Mouse (Mus musculus) neural tube, embryonic 11.5 days (tissue): ENCODE results near the gene Nlk. TPM values are rescaled to one million over a fixed set of nuclear protein-coding genes. Genes with fewer than 3 reads are reported as not detected.
"Not testable (repeated sequence)": the region's sequence is repeated elsewhere in the genome, so short reads cannot be mapped to it uniquely, and the experiment has no call there.

ENCODE experiments used
- ATAC-seq: fragments of 200-750 bp; cut with Nextera tagmentation; 2 replicates; pipeline ENCODE4 v1.8.0; 2017; ENCODE audit warnings: moderate number of reproducible peaks, mild to moderate bottlenecking, moderate TSS enrichment, moderate library complexity; ENCODE audit not compliant: insufficient read depth, low FRiP score, low TSS enrichment
- DNase-seq: peaks from one replicate; pipeline ENCODE4 v3.0.0-alpha.2; 2015; ENCODE audit warnings: low spot score
- H3K27ac ChIP-seq: fragments of 300-500 bp; sonication (generic); 2 replicates; pipeline ENCODE4 v1.5.1; 2014; ENCODE audit warnings: low read depth, mild to moderate bottlenecking, low read length
- H3K27me3 ChIP-seq: fragments of 300-500 bp; sonication (generic); 2 replicates; pipeline ENCODE4 v1.6.1; 2014; ENCODE audit warnings: mild to moderate bottlenecking, low read length, mixed read lengths; ENCODE audit not compliant: control insufficient read depth, insufficient read depth
- H3K36me3 ChIP-seq: fragments of 300-500 bp; sonication (generic); 2 replicates; pipeline ENCODE4 v1.6.1; 2014; ENCODE audit warnings: mild to moderate bottlenecking, low read length, moderate library complexity, mixed read lengths; ENCODE audit not compliant: control insufficient read depth, insufficient read depth
- H3K4me1 ChIP-seq: fragments of 300-500 bp; sonication (generic); 2 replicates; pipeline ENCODE4 v1.6.1; 2014; ENCODE audit warnings: low read length, mixed read lengths; ENCODE audit not compliant: control insufficient read depth, insufficient read depth
- H3K4me2 ChIP-seq: fragments of 300-500 bp; sonication (generic); 2 replicates; pipeline ENCODE4 v1.6.1; 2014; ENCODE audit warnings: low read depth, mild to moderate bottlenecking, moderate library complexity
- H3K4me3 ChIP-seq: fragments of 300-500 bp; sonication (generic); 2 replicates; pipeline ENCODE4 v1.5.1; 2014; ENCODE audit warnings: low read depth, low read length
- H3K9ac ChIP-seq: fragments of 300-500 bp; sonication (generic); 2 replicates; pipeline ENCODE4 v1.6.1; 2014; ENCODE audit warnings: mild to moderate bottlenecking, low read length
- H3K9me3 ChIP-seq: fragments of 300-500 bp; sonication (generic); 2 replicates; pipeline ENCODE4 v1.6.1; 2016; ENCODE audit warnings: low read length; ENCODE audit not compliant: control insufficient read depth
- WGBS: fragments of 180-500 bp; shearing (Covaris S2); extraction: QIAGEN DNeasy Blood & Tissue Kit; methylation state at CpG from one replicate; pipeline ENCODE4 v1.1.7; 2014; 5-methylcytosine and 5-hydroxymethylcytosine counted together
- polyA plus RNA-seq: library from polyadenylated mRNA; unstranded; fragments of >200 nt; fragmentation: Nextera tagmentation; extraction: Ambion mirVana; gene quantifications from 2 replicates; pipeline ENCODE4 v1.2.1, GENCODE M21; 2014

The Nlk gene
- polyA plus RNA-seq, 1 experiment from 2014 or later: 25.3 TPM

- Histone ChIP-seq H3K9me3 (no peaks in the 10 kb centered on the region), H3K36me3 (no peaks in the 10 kb centered on the region; the same call in none of the 2 replicates), H3K9ac (no peak overlapping the region), H3K4me3 (no peak overlapping the region), H3K27me3 (no peaks in the 10 kb centered on the region), H3K4me1 (no peaks in the 10 kb centered on the region), H3K4me2 (no peak overlapping the region), H3K27ac (no peak overlapping the region)
- no peak for DNase-seq
- ATAC-seq: no peak
- WGBS: 46% methylated on average over 2 of the region's 2 CpGs
Observed at GRCm38 (mm10) chr11:78574975-78575374, 122.2 kb downstream of the Nlk start.

DNA sequence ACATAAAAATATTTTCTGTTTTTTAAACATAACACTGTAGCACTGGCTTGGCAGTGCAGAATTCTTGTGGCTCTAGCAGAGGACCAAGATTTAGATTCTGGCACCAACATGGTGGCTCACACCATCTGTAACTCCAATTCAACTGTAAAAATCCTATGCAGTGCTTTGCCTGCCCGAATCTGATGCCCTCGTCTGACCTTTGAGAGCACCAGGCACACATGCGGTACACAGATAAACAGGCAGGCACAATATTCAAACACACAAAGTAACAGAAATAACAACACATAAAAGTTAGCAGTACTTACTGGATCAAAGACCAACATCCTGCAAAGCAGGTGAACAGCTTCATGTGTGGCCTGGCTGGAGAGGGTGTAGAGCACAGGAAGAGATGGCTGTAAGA lies 122.6 kb downstream of the Nlk start:
- no peaks in the 10 kb centered on the region; the same call in none of the 2 replicates for H3K36me3 ChIP-seq
- WGBS: 75% methylated on average over 3 of the region's 3 CpGs
- H3K9ac ChIP-seq: no peak overlapping the region
- no peak overlapping the region for H3K4me2 ChIP-seq
- no peaks in the 10 kb centered on the region for H3K27me3 ChIP-seq
- no peaks in the 10 kb centered on the region for H3K4me1 ChIP-seq
- DNase-seq: no peak
- no peak overlapping the region for H3K4me3 ChIP-seq
- no peak for ATAC-seq
- H3K9me3 ChIP-seq: no peaks in the 10 kb centered on the region
- no peak overlapping the region for H3K27ac ChIP-seq

DNA sequence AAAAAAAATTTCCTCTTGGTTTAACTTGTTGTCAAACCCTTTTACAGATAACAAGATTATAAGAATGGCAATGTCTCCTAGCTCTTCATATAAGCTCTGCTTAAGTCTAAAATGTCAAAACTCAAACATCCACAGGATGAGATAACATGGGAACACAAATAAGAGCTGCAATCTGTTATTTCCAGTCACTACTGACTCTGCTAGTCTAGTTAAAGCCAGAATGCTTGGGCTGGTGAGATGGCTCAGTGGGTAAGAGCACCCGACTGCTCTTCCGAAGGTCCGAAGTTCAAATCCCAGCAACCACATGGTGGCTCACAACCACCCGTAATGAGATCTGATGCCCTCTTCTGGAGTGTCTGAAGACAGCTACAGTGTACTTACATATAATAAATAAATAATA lies 123.1 kb downstream of the Nlk start:
- H3K4me1 ChIP-seq, H3K9ac ChIP-seq, H3K4me2 ChIP-seq, DNase-seq, H3K27ac ChIP-seq, H3K9me3 ChIP-seq, H3K4me3 ChIP-seq, H3K36me3 ChIP-seq, ATAC-seq, H3K27me3 ChIP-seq: not testable (repeated sequence)
- 90% methylated on average over 3 of the region's 4 CpGs for WGBS

DNA sequence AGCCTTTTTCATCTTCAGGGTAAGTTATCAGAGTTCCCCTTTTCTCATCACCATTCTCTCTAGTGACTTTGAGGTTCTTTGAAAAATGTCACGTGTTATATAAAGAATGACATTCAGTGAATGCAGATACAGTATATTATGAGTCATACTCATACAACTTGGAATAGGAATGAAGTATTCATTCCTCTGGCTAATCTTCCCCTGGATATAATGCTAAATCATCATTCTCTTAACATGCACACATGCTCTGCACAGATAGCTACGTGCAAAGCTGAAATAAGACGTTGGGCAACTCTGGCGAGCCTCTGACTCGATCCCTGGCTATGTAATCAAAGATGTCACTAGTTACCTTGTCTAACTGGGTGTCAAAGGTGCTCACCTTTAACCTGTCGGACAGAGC lies 125.3 kb downstream of the Nlk start:
- H3K9me3 ChIP-seq: no peaks in the 10 kb centered on the region
- WGBS: 89% methylated on average over 6 of the region's 6 CpGs
- ATAC-seq: no peak
- no peak overlapping the region for H3K4me2 ChIP-seq
- H3K9ac ChIP-seq: no peak overlapping the region
- H3K27ac ChIP-seq: no peak overlapping the region
- no peaks in the 10 kb centered on the region for H3K27me3 ChIP-seq
- H3K36me3 ChIP-seq: no peaks in the 10 kb centered on the region; the same call in none of the 2 replicates
- no peak overlapping the region for H3K4me3 ChIP-seq
- no peak for DNase-seq
- no peaks in the 10 kb centered on the region for H3K4me1 ChIP-seq

GRCm38 (mm10) chr11:78571441-78571840 lies 125.7 kb downstream of the Nlk start:
- H3K4me1 ChIP-seq: no peaks in the 10 kb centered on the region
- 94% methylated on average over 8 of the region's 8 CpGs for whole genome bisulfite sequencing
- H3K27ac ChIP-seq: no peak overlapping the region
- H3K36me3 ChIP-seq: no peaks in the 10 kb centered on the region; the same call in none of the 2 replicates
- DNase-seq (no peak), ATAC-seq (no peak)
- no peak overlapping the region for H3K4me2 ChIP-seq
- no peaks in the 10 kb centered on the region for H3K9me3 ChIP-seq
- no peak overlapping the region for H3K9ac ChIP-seq
- H3K4me3 ChIP-seq: no peak overlapping the region
- H3K27me3 ChIP-seq: no peaks in the 10 kb centered on the region

DNA sequence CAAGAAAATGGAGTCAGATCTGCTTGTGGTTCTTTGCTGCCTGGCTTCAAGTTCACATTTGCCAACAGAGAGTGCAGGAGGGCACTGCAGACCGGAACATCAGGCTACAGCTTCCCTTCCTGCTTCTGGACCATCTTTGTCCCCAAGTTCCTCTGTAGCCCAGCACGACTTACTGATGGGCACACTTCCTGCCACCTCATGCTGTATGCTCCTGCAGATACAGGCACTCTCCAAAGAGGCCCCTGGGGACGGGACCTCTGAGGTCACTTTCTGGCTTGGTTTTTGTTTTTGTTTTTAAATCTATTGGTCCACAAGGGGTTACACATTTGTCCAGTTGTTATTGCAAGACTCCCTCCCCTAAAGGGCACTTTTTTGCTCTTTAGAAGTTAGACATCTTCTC lies 127.4 kb downstream of the Nlk start:
- Histone ChIP-seq H3K27ac (no peak overlapping the region), H3K27me3 (no peaks in the 10 kb centered on the region), H3K4me1 (no peaks in the 10 kb centered on the region), H3K9me3 (no peaks in the 10 kb centered on the region), H3K4me3 (no peak overlapping the region), H3K4me2 (no peak overlapping the region), H3K9ac (no peak overlapping the region), H3K36me3 (no peaks in the 10 kb centered on the region; the same call in 1 of the 2 replicates)
- ATAC-seq (no peak), DNase-seq (no peak)
- WGBS: 67% methylated on average over 3 of the region's 3 CpGs

DNA sequence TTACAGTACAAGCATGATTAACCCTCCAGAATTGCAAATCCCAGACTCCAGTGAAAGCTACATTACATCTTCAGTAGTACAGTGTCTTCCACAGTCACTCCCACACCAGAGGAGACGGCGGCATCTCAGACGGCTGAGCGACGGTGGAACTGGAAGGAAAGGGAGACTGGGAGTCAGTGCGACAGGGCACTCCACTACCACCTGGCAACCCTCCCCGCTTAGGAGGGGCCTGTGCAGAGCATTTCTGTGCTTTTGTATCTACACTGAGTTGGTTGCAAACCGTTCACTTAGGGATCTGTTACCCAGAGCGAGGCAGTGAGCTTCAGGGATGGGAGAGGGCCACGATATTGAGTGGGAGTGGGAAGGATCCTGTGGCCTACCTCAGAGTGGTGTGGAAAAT lies 128.3 kb downstream of the Nlk start:
- Histone ChIP-seq H3K4me1 (no peaks in the 10 kb centered on the region), H3K4me3 (no peak overlapping the region), H3K9ac (no peak overlapping the region), H3K9me3 (no peaks in the 10 kb centered on the region), H3K27me3 (no peaks in the 10 kb centered on the region), H3K36me3 (no peaks in the 10 kb centered on the region; the same call in 1 of the 2 replicates), H3K27ac (no peak overlapping the region), H3K4me2 (no peak overlapping the region)
- 88% methylated on average over 10 of the region's 10 CpGs for WGBS
- DNase-seq: no peak
- no peak for ATAC-seq

DNA sequence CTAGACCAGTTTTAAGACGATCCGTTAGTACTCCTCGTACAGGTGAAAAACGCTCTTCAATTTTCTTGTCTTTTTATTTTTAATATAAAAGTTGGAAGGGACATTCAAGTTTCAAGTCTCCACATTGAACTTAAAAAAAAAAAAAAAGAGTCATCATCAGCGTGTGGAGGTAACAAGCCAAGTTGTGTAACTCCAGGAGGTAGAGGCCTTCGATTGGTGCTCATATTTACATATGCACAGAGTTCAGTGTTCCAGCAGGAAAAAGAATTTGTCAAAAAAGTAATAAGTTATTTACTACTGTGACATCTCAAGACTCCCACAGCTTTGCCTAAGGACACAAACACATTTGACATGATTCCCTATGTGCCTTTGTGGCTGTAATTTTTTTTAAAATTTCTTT lies 129.6 kb downstream of the Nlk start:
- H3K4me1 ChIP-seq: no peaks in the 10 kb centered on the region
- no peak overlapping the region for H3K4me2 ChIP-seq
- H3K9ac ChIP-seq: no peak overlapping the region
- H3K9me3 ChIP-seq: no peaks in the 10 kb centered on the region
- no peak overlapping the region for H3K27ac ChIP-seq
- no peaks in the 10 kb centered on the region; the same call in 1 of the 2 replicates for H3K36me3 ChIP-seq
- DNase-seq (no peak), ATAC-seq (no peak)
- no peak overlapping the region for H3K4me3 ChIP-seq
- H3K27me3 ChIP-seq: no peaks in the 10 kb centered on the region
- WGBS: 92% methylated on average over 6 of the region's 6 CpGs

DNA sequence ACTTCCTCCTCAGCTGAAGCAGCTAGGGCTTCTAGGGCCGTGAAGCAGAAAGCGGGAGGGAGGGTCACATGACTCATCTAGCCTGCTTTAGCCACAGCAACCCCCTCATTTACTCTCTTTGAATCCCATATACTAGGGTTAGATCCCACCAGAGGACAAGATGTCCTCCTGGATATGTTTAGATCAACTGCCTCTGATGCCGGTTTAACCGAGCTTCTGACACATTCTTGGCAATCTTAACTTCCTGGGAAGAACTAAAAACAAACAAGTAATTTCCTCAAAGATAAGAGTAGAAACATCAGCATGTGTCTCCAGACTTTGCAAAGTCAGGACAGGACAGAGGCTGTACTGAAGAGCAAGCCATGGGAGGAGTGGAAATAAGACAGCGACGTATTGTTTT lies 130.4 kb downstream of the Nlk start:
- Histone ChIP-seq H3K36me3 (no peaks in the 10 kb centered on the region), H3K4me3 (no peak overlapping the region), H3K27me3 (no peaks in the 10 kb centered on the region), H3K4me2 (no peak overlapping the region), H3K9ac (no peak overlapping the region), H3K4me1 (no peaks in the 10 kb centered on the region), H3K9me3 (no peaks in the 10 kb centered on the region), H3K27ac (no peak overlapping the region)
- no peak for ATAC-seq
- DNase-seq: no peak
- WGBS: 83% methylated on average over 6 of the region's 6 CpGs
